Mouse (Mus musculus): ENCODE measurements around the gene Gpc6. TPM values are rescaled to one million over a fixed set of nuclear protein-coding genes. Genes with fewer than 3 reads are reported as not detected.

The Gpc6 gene
- 47.0 and 49.0 TPM in 2 replicates for polyA plus RNA-seq (2016; fragmentation: Nextera tagmentation; extraction: Ambion mirVana)

- H3K9me3 ChIP-seq = no peaks in the 10 kb centered on the region
- H3K4me1 ChIP-seq (replicated peaks) = peaks cover 27% of the 10 kb centered on the region
- H3K4me2 ChIP-seq = peak within 1 kb of the TSS; percentile 54
- peak within 1 kb of the TSS; percentile 81 for H3K4me3 ChIP-seq (replicated peaks)
- peak within 1 kb of the TSS; percentile 99 for H3K27ac ChIP-seq
- H3K27me3 ChIP-seq = no peaks in the 10 kb centered on the region
- peak; percentile 86 for ATAC-seq (ENCODE audit: insufficient number of reproducible peaks, insufficient read depth, low FRiP score, low TSS enrichment, low read depth)
- peak within 1 kb of the TSS; percentile 94 for H3K9ac ChIP-seq (replicated peaks)
- H3K36me3 ChIP-seq = no peaks in the 10 kb centered on the region
- under 1% methylated on average over 38 of the region's 38 CpGs for WGBS
Observed at GRCm38 (mm10) chr14:116924876-116925601, at the start of gene Gpc6. TSS of gene Gpc6 (plus strand) at chr14:116925315.

GRCm38 (mm10) chr14:116882480-116883044 is 42.6 kb upstream of the Gpc6 start:
- Histone ChIP-seq H3K27me3 (no peaks in the 10 kb centered on the region), H3K4me2 (no peak overlapping the region), H3K36me3 (no peaks in the 10 kb centered on the region), H3K4me1 (replicated peaks) (no peaks in the 10 kb centered on the region), H3K9me3 (no peaks in the 10 kb centered on the region), H3K9ac (replicated peaks) (no peak overlapping the region), H3K4me3 (replicated peaks) (no peak overlapping the region), H3K27ac (no peak overlapping the region)
- no peak for ATAC-seq (ENCODE audit: insufficient number of reproducible peaks, insufficient read depth, low FRiP score, low TSS enrichment, low read depth)
- WGBS = 72% methylated on average over 7 of the region's 7 CpGs

DNA sequence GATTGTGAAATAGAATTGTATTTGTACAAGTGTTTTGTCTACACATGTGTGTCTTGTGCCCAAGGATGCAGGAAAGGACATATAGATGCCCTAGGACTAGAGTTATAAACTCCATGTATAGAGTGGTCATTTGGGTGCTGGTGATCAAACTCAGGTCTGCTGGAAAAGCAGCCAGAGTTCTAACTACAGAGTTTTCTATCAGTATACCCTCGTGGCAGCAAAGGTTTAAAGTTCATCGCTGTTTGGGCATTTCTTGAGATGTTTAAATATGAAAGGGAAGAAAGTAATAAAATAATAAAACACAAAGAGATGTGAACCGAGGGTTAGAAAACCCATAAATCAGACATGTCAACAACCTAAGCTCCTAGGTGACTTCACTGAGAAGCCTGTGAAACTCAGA is 30.8 kb upstream of the Gpc6 start:
- Histone ChIP-seq H3K4me3 (replicated peaks) (no peak overlapping the region), H3K27ac (no peak overlapping the region), H3K27me3 (no peaks in the 10 kb centered on the region), H3K9ac (replicated peaks) (no peak overlapping the region), H3K9me3 (no peaks in the 10 kb centered on the region), H3K4me2 (no peak overlapping the region), H3K36me3 (no peaks in the 10 kb centered on the region), H3K4me1 (replicated peaks) (no peaks in the 10 kb centered on the region)
- ATAC-seq (ENCODE audit: insufficient number of reproducible peaks, insufficient read depth, low FRiP score, low TSS enrichment, low read depth) = no peak
- WGBS = 33% methylated on average over 3 of the region's 3 CpGs

DNA sequence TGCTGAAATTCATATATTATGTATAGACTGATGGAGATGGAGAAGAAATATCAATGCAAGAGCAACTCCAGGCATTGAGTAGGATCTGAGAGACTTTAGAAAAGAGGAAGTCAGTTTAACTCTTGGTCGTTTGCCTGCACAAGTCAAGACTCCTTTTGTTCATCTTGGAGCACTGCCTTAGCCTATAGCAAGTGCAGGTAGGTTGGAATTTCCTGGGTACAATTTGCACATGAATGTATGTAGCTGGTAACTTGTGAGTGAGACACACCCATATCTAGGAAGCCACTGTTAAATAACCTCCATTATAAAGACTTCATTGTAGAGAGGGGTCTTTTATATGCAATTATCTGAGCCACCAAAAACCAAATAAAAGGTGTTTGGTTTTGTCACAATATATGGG is 27.1 kb upstream of the Gpc6 start:
- 49% methylated on average over 1 of the region's 1 CpGs for WGBS

DNA sequence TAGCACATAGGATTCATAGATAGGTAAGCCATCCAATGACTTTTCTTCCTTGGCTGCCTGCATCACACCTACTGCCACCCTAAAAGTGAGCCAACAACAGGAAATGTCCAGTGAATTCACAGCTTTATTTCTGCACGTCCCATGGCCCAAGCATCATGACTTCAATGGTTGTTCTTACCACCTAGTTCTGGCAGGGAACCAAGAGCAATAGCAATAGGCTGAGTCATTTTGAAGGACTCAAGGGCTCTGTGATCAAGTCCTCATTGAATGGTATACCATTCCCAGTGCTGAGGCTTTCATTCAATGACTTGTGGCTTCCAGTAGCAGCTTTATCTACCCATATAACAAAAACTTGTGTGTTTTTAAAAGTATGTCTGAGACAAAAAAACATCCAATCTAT is 13.3 kb upstream of the Gpc6 start:
- Histone ChIP-seq H3K4me1 (replicated peaks) (peaks cover 2% of the 10 kb centered on the region; the same call in 1 of the 2 replicates), H3K9me3 (no peaks in the 10 kb centered on the region), H3K27ac (no peak overlapping the region), H3K36me3 (no peaks in the 10 kb centered on the region), H3K4me3 (replicated peaks) (no peak overlapping the region), H3K4me2 (no peak overlapping the region), H3K27me3 (no peaks in the 10 kb centered on the region), H3K9ac (replicated peaks) (no peak overlapping the region)
- 80% methylated on average over 1 of the region's 1 CpGs for WGBS
- no peak for ATAC-seq (ENCODE audit: insufficient number of reproducible peaks, insufficient read depth, low FRiP score, low TSS enrichment, low read depth)

More for the DNA sequence above, 27.1 kb upstream of the Gpc6 start:
- H3K36me3 ChIP-seq = no peaks in the 10 kb centered on the region
- H3K9me3 ChIP-seq = no peaks in the 10 kb centered on the region
- H3K9ac ChIP-seq (replicated peaks) = no peak overlapping the region
- no peak overlapping the region for H3K27ac ChIP-seq
- no peaks in the 10 kb centered on the region for H3K4me1 ChIP-seq (replicated peaks)
- no peak overlapping the region for H3K4me3 ChIP-seq (replicated peaks)
- ATAC-seq (ENCODE audit: insufficient number of reproducible peaks, insufficient read depth, low FRiP score, low TSS enrichment, low read depth) = no peak
- H3K4me2 ChIP-seq = no peak overlapping the region
- H3K27me3 ChIP-seq = no peaks in the 10 kb centered on the region

DNA sequence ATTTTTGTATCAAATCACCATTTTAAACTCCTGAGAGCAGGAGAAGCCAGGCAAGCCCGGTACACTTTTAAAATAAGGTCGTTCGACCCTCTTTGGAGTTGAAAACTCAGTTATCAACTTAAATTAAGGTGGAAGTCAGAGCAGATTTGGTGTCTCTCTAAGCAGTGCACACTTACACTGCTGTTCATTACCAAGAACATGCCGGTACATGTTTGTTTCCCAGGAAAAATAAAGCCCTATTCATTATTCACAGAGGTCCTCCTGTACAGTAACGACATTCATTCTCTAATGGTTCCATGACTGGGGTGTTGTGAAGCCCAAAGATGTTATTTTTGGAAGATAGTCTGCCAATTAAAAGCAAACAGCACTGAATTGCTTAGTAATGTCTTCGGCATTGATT is 8.2 kb upstream of the Gpc6 start:
- Histone ChIP-seq H3K27me3 (no peaks in the 10 kb centered on the region), H3K9ac (replicated peaks) (no peak overlapping the region), H3K27ac (no peak overlapping the region), H3K4me1 (replicated peaks) (peaks cover 11% of the 10 kb centered on the region), H3K36me3 (no peaks in the 10 kb centered on the region), H3K4me2 (peak overlapping the region; percentile 16; the same call in 1 of the 2 replicates), H3K9me3 (no peaks in the 10 kb centered on the region), H3K4me3 (replicated peaks) (no peak overlapping the region)
- WGBS = 45% methylated on average over 6 of the region's 6 CpGs
- ATAC-seq (ENCODE audit: insufficient number of reproducible peaks, insufficient read depth, low FRiP score, low TSS enrichment, low read depth) = no peak; the same call in 1 of the 2 replicates

GRCm38 (mm10) chr14:116924266-116924665 is 849 bp upstream of the Gpc6 start:
- Histone ChIP-seq H3K4me3 (replicated peaks) (peak overlapping the region; percentile 81; the same call in 1 of the 2 replicates), H3K36me3 (no peaks in the 10 kb centered on the region), H3K27me3 (no peaks in the 10 kb centered on the region), H3K9ac (replicated peaks) (no peak overlapping the region), H3K9me3 (no peaks in the 10 kb centered on the region), H3K4me1 (replicated peaks) (peaks cover 27% of the 10 kb centered on the region), H3K27ac (no peak overlapping the region), H3K4me2 (peak overlapping the region; percentile 54)
- no peak for ATAC-seq (ENCODE audit: insufficient number of reproducible peaks, insufficient read depth, low FRiP score, low TSS enrichment, low read depth)
- WGBS = 28% methylated on average over 2 of the region's 2 CpGs

DNA sequence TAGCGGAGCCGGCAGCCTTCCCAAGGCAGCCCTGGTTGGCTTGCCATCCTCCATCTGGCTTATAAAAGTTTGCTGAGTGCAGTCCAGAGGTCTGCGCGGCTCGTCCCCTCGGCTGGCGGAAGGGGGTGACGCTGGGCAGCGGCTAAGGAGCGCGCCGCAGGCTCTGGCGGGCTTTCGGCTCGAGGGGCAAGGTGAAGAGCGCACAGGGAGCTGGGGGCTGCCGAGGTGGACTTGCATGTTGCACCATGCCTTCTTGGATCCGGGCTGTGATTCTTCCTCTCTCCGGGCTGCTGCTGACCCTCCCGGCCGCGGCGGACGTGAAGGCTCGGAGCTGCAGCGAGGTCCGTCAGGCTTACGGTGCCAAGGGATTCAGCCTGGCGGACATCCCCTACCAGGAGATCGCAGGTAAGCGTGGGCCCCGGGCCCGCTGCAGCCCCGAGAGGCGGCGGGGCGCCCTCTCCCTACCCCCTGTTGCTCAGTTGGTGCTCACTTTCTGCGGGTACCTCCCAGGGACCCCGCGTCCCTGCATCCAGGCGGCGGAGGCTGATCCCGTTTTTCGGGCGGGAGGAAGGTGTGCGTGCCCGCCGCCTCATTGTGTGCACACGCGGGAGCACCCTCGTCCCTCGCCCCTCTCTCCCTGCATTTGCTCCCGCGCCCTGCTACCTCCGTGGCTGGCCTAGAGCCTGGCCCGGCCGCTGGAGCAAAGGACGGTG is 732 bp downstream of the Gpc6 start:
- peak overlapping the region; percentile 94 for H3K9ac ChIP-seq (replicated peaks)
- H3K4me1 ChIP-seq (replicated peaks) = peaks cover 27% of the 10 kb centered on the region
- no peaks in the 10 kb centered on the region for H3K27me3 ChIP-seq
- ATAC-seq (ENCODE audit: insufficient number of reproducible peaks, insufficient read depth, low FRiP score, low TSS enrichment, low read depth) = peak; percentile 52
- H3K27ac ChIP-seq = peak overlapping the region; percentile 99
- H3K4me3 ChIP-seq (replicated peaks) = peak overlapping the region; percentile 81
- H3K36me3 ChIP-seq = no peaks in the 10 kb centered on the region
- peak overlapping the region; percentile 54 for H3K4me2 ChIP-seq
- no peaks in the 10 kb centered on the region for H3K9me3 ChIP-seq
- WGBS = under 1% methylated on average over 57 of the region's 58 CpGs

DNA sequence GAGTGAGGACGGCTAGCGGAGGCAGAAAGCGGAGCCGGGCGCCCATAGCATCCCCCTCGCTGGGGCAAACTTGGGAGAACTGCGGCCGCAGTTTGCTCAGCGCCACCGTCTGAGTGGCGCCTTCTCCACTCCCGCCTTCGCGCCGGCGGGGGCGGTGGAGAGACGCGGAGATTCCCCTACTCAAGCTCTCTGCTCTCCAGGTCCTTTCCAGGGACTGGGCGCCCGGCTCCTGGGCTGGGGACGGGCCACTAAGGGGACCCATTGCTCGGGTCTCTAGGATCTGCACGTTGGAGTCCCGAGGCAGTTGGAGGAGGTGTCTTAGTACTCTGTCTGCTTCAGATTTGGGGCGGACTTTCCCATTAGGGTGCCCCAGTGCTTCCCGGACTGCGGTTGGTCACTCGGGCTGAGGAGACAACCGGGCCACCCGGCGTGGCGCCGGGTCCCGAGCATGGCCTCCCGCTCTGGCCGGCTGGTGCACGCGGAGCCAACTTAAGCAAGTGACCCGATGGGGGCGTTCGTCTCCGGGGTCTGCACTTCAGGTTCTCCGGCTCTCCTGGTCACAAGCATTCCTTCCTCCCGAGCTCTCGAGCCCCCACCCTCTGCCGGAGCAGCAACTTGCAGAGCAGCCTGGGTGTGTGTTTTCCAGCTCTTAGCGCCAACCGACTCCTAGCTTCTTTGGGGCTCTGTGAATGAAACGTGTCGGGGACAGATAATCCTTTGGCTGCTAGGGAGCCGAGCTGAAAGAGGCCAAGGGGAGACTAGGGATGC is 1.5 kb downstream of the Gpc6 start:
- WGBS = under 1% methylated on average over 52 of the region's 52 CpGs
- peaks cover 27% of the 10 kb centered on the region for H3K4me1 ChIP-seq (replicated peaks)
- H3K27me3 ChIP-seq = no peaks in the 10 kb centered on the region
- peak overlapping the region; percentile 81 for H3K4me3 ChIP-seq (replicated peaks)
- no peaks in the 10 kb centered on the region for H3K36me3 ChIP-seq
- H3K9ac ChIP-seq (replicated peaks) = peak overlapping the region; percentile 94
- H3K4me2 ChIP-seq = peak overlapping the region; percentile 54
- ATAC-seq (ENCODE audit: insufficient number of reproducible peaks, insufficient read depth, low FRiP score, low TSS enrichment, low read depth) = peak; percentile 77
- H3K27ac ChIP-seq = peak overlapping the region; percentile 99
- H3K9me3 ChIP-seq = no peaks in the 10 kb centered on the region

- H3K4me3 ChIP-seq (replicated peaks) = peak overlapping the region; percentile 81
- whole genome bisulfite sequencing = 2% methylated on average over 21 of the region's 21 CpGs
- ATAC-seq (ENCODE audit: insufficient number of reproducible peaks, insufficient read depth, low FRiP score, low TSS enrichment, low read depth) = no peak
- H3K27me3 ChIP-seq = no peaks in the 10 kb centered on the region
- H3K36me3 ChIP-seq = no peaks in the 10 kb centered on the region
- H3K4me2 ChIP-seq = peak overlapping the region; percentile 54
- H3K9ac ChIP-seq (replicated peaks) = peak overlapping the region; percentile 94
- H3K4me1 ChIP-seq (replicated peaks) = peaks cover 27% of the 10 kb centered on the region
- no peaks in the 10 kb centered on the region for H3K9me3 ChIP-seq
- peak overlapping the region; percentile 99; the same call in 1 of the 2 replicates for H3K27ac ChIP-seq
Observed at GRCm38 (mm10) chr14:116927341-116928315, 2.5 kb downstream of the Gpc6 start.

Measured in limb, embryonic 12.5 days (tissue).